Mouse (Mus musculus) liver, embryonic 14.5 days (tissue): ENCODE measurements around the gene Mrps7.

ENCODE experiments used
- CTCF ChIP-seq: IDR thresholded peaks from 2 replicates; pipeline ENCODE4 v1.5.1; 2016; ENCODE audit warnings: antibody characterized with exemption, low read depth, control low read depth
- EP300 ChIP-seq: IDR thresholded peaks from 2 replicates; pipeline ENCODE4 v1.6.1; 2016; ENCODE audit warnings: antibody characterized with exemption, low read depth

GRCm38 (mm10) chr11:115590526-115591075, 13.1 kb upstream of the Mrps7 start:
- no peak for TF ChIP-seq CTCF
- no peak for TF ChIP-seq EP300
